Mouse (Mus musculus) cortical plate, adult 2 months (tissue): ENCODE data around the gene Cactin. TPM values are rescaled to one million over a fixed set of nuclear protein-coding genes. Genes with fewer than 3 reads are reported as not detected.

ENCODE experiments used
- H3K27ac ChIP-seq: fragments of 200-500 bp; 2 replicates; pipeline ENCODE4 v1.5.1; 2012; ENCODE audit warnings: low read length, control low read depth, inconsistent platforms; ENCODE audit not compliant: insufficient read depth
- H3K4me1 ChIP-seq: fragments of 200-500 bp; 2 replicates; pipeline ENCODE4 v1.6.1; 2011; ENCODE audit warnings: low read length; ENCODE audit not compliant: control insufficient read depth, insufficient read depth
- H3K4me3 ChIP-seq: fragments of 200-500 bp; 2 replicates; pipeline ENCODE4 v1.5.1; 2011; ENCODE audit warnings: mild to moderate bottlenecking, low read length, control low read depth; ENCODE audit not compliant: insufficient read depth
- CTCF ChIP-seq: fragments of 200-500 bp; IDR thresholded peaks from 2 replicates; pipeline ENCODE4 v1.5.1; 2011; ENCODE audit warnings: mild to moderate bottlenecking, control low read depth, low read length; ENCODE audit not compliant: insufficient read depth; ENCODE audit errors: extremely low read depth
- POLR2A ChIP-seq: fragments of 200-500 bp; IDR thresholded peaks from 2 replicates; pipeline ENCODE4 v1.6.1; 2011; ENCODE audit warnings: mild to moderate bottlenecking, low read length, control low read depth; ENCODE audit not compliant: insufficient read depth; ENCODE audit errors: extremely low read depth
- polyA plus RNA-seq: library from polyadenylated mRNA; depleted of rRNA; stranded (reverse); fragments of >200 nt; gene quantifications from 2 replicates; pipeline ENCODE4 v1.2.3, GENCODE M21; 2012

Gene Cactin
- polyA plus RNA-seq, 1 experiment, result 32.2 TPM

DNA sequence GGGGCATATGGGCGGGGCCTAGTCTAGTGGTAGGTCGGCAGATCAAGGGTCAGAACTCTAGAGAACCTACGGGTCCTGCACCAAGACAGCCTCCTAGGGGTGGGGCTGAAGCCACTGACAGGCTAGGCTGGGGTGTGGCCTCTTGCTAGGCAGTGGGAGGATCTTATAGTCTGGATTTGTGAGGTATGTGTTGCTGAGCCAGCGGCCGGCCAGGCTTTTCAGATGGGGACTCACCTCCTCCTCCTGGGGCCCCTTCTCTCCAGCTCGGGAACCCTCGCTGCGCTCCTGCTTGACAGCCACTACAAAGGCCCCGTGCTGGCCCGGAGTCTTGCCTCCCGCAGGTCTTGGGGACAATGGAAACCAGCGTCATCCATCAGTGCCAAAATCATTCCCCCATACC is 28.2 kb downstream of the Cactin start:
- Histone ChIP-seq H3K4me1 (no peaks in the 10 kb centered on the region), H3K4me3 (peak overlapping the region; percentile 48; the same call in 1 of the 2 replicates), H3K27ac (no peak overlapping the region)
- TF ChIP-seq CTCF (no peak), POLR2A (no peak)

GRCm38 (mm10) chr10:81349961-81350350 is 29.1 kb downstream of the Cactin start:
- no peaks in the 10 kb centered on the region for H3K4me1 ChIP-seq
- no peak for TF ChIP-seq POLR2A
- no peak for TF ChIP-seq CTCF
- peak overlapping the region; percentile 48 for H3K4me3 ChIP-seq
- H3K27ac ChIP-seq, result no peak overlapping the region

DNA sequence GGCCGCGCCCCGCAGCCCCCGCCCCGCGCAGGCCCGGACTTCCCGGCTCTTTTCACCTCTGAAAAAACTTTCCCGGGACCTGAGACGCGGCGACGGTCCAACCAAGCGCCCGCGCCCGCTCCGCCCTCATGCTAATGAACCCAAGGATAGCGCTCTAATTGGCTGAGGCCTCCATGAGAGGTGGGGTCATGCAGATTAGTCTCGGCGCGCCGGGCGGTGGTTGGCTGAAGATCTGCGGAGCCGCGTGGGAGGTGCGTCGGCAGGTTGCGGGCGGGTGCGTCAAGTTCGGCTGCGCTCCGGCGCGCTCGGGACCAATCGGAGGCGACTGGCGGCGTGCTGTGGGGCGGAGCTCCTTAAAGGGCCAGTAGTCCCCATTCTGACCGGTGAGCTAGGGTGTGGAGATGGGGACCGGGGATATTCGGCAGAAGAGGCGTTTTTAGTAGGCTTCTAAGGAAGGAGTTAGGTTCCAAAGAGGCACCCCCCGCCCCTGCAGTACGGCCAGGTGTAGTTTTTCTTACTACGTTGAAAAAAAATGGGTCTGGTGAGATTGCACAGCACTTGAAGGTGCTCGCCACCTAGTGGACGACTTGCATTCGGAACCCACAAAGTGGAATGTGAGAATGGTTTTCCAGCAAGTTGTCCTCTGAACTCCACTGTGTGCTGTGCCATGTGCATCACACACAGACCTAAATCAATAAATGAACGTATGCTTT is 29.6 kb downstream of the Cactin start, which contains the start of gene Hmg20b:
TSS of gene Hmg20b (minus strand) at position 130 of the 713 bp plus-strand sequence.
- H3K4me3 ChIP-seq, result peak within 1 kb of the TSS; percentile 48
- H3K4me1 ChIP-seq, result no peaks in the 10 kb centered on the region
- peak within 1 kb of the TSS; percentile 82; the same call in 1 of the 2 replicates for H3K27ac ChIP-seq
- TF ChIP-seq CTCF (peak; percentile 79), POLR2A (peak; percentile 30; the same call in 1 of the 2 replicates)

DNA sequence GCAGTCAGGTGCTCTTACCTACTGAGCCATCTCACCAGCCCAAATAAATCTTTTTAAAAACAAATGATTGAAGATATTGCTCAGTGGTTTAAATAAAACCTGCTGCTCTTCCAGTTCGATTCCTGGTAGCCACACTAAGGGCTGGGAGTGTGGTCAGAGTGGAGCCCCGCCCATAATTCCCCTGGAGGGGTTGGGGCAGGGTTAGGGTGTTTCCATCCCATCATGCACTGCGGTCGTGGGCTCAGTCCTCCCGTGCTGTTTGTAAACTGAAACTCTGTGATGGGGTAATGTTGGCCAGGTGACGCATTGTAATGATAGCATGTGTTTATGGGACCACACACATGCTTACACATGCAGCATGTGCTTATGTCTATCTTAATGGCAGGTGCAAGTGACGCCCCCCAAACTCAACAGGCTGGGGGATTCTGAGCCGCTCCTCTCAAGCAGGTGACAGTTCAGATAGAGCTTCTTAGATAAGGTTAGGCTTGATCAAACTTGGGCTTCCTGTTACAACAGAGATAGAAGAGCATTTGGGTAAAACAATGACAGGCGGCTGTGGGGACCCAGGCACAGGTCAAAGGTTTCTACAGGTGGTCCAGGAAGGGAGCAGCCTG is 30.9 kb downstream of the Cactin start:
- H3K27ac ChIP-seq, result no peak overlapping the region
- TF ChIP-seq POLR2A, result no peak
- no peak for TF ChIP-seq CTCF
- H3K4me1 ChIP-seq, result no peaks in the 10 kb centered on the region
- no peak overlapping the region for H3K4me3 ChIP-seq

GRCm38 (mm10) chr10:81354738-81355477 is 34.0 kb downstream of the Cactin start:
- H3K4me3 ChIP-seq, result no peak overlapping the region
- H3K4me1 ChIP-seq, result peaks cover 2% of the 10 kb centered on the region; the same call in 1 of the 2 replicates
- TF ChIP-seq CTCF (no peak), POLR2A (no peak)
- no peak overlapping the region for H3K27ac ChIP-seq

- no peak overlapping the region for H3K27ac ChIP-seq
- peaks cover 2% of the 10 kb centered on the region; the same call in 1 of the 2 replicates for H3K4me1 ChIP-seq
- TF ChIP-seq POLR2A (no peak), CTCF (no peak)
- no peak overlapping the region for H3K4me3 ChIP-seq
Measured at GRCm38 (mm10) chr10:81355533-81355932, 34.6 kb downstream of the Cactin start.

DNA sequence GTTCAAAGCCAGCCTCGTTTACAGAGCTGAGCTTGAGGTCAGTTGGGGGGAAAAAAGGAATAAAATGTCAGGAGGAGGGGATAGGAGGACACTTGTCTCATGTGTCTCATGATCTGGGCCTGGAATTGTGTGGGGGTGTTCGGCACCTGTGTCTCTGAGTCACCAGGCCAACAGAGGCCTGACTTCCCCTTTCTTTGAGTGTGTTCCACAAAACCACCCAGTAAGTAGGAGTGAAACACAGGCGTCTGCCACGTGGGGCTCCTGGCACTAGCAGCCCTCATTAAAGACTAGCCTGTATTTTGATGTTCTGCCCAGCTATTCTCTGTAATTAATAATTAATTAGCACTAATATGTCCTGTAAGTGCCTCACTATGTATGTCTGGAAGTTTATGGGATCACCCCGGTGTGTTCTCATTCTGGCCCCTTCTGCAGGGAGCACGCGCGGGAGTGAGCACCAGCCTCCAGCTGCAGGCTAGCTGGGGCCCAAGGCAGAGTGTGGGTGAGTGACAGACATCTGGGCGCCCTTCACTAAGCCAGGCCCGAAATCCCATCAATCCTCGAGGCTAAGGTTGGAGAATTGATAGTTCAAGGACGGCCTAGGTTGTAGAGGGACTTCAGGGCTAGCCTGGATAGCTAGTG is 35.6 kb downstream of the Cactin start:
- Histone ChIP-seq H3K27ac (no peak overlapping the region), H3K4me3 (peak overlapping the region; percentile 98; the same call in 1 of the 2 replicates), H3K4me1 (peaks cover 2% of the 10 kb centered on the region; the same call in 1 of the 2 replicates)
- no peak for TF ChIP-seq POLR2A
- TF ChIP-seq CTCF, result no peak

- Histone ChIP-seq H3K4me3 (peak within 1 kb of the TSS; percentile 98), H3K4me1 (peaks cover 2% of the 10 kb centered on the region; the same call in 1 of the 2 replicates), H3K27ac (no peak within 1 kb of the TSS)
- no peak for TF ChIP-seq CTCF
- peak; percentile 25; the same call in 1 of the 2 replicates for TF ChIP-seq POLR2A
Measured at GRCm38 (mm10) chr10:81356991-81357844, 36.3 kb downstream of the Cactin start, which contains the start of gene Mfsd12. Gene Mfsd12, plus strand, starts transcription at chr10:81357491.
